Mouse (Mus musculus): ENCODE results near the gene Gm9747. TPM values are rescaled to one million over a fixed set of nuclear protein-coding genes. Genes with fewer than 3 reads are reported as not detected.

The Gm9747 gene
- polyA plus RNA-seq, 1 experiment: not detected

- DNase-seq (ENCODE audit: low read depth in 1 of 2, low spot score in 2 of 2): no peak
- Histone ChIP-seq H3K36me3 (ENCODE audit: control insufficient read depth, insufficient read depth, low read length) (no peaks in the 10 kb centered on the region), H3K27me3 (ENCODE audit: control insufficient read depth, insufficient read depth, low read length) (no peaks in the 10 kb centered on the region), H3K4me1 (ENCODE audit: control insufficient read depth, insufficient read depth, insufficient read length) (no peaks in the 10 kb centered on the region), H3K4me3 (ENCODE audit: extremely low read depth, insufficient read depth, insufficient read length) (no peak overlapping the region), H3K27ac (ENCODE audit: insufficient read depth, low read length) (no peak overlapping the region)
- WGBS: 86% methylated on average over 9 of the region's 9 CpGs
- TF ChIP-seq CTCF (IDR thresholded peaks at IDR 0.05; ENCODE audit: extremely low read depth, insufficient read depth, insufficient read length, insufficient replicate concordance): no peak
- no peak for TF ChIP-seq POLR2A (IDR thresholded peaks at IDR 0.05; ENCODE audit: low read depth, low read length)
These were observed 21.0 kb downstream of the Gm9747 start for GRCm38 (mm10) chr1:82253789-82254445.

DNA sequence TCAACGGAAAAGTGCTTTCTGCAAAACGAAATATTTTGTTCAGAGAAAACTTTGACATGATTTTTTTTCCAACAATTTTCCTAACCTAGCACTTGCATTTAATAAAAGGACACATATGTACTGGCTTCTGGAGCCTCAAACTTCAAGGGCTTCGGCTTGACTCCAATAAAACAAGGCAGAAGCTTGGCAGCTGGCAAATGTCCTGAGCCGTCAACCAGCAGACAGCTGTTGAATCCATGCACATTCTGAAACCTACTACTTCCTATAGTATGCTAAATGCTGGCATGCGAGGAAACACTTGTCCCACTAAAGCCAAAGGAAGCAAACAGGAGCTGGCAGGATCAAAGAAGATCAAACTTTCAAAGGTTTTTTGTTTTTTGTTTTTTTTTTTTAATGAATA is 24.5 kb downstream of the Gm9747 start:
- DNase-seq (ENCODE audit: low read depth in 1 of 2, low spot score in 2 of 2): no peak
- 67% methylated on average over 5 of the region's 5 CpGs for WGBS
- H3K4me1 ChIP-seq (ENCODE audit: control insufficient read depth, insufficient read depth, insufficient read length): no peaks in the 10 kb centered on the region
- H3K36me3 ChIP-seq (ENCODE audit: control insufficient read depth, insufficient read depth, low read length): no peaks in the 10 kb centered on the region
- H3K27ac ChIP-seq (ENCODE audit: insufficient read depth, low read length): no peak overlapping the region
- H3K4me3 ChIP-seq (ENCODE audit: extremely low read depth, insufficient read depth, insufficient read length): no peak overlapping the region
- TF ChIP-seq CTCF (IDR thresholded peaks at IDR 0.05; ENCODE audit: extremely low read depth, insufficient read depth, insufficient read length, insufficient replicate concordance): no peak
- no peak for TF ChIP-seq POLR2A (IDR thresholded peaks at IDR 0.05; ENCODE audit: low read depth, low read length)
- H3K27me3 ChIP-seq (ENCODE audit: control insufficient read depth, insufficient read depth, low read length): no peaks in the 10 kb centered on the region

- no peak overlapping the region for H3K4me3 ChIP-seq (ENCODE audit: extremely low read depth, insufficient read depth, insufficient read length)
- no peaks in the 10 kb centered on the region for H3K36me3 ChIP-seq (ENCODE audit: control insufficient read depth, insufficient read depth, low read length)
- no peak overlapping the region for H3K27ac ChIP-seq (ENCODE audit: insufficient read depth, low read length)
- WGBS: 78% methylated on average over 7 of the region's 7 CpGs
- no peaks in the 10 kb centered on the region for H3K4me1 ChIP-seq (ENCODE audit: control insufficient read depth, insufficient read depth, insufficient read length)
- no peaks in the 10 kb centered on the region for H3K27me3 ChIP-seq (ENCODE audit: control insufficient read depth, insufficient read depth, low read length)
- TF ChIP-seq CTCF (IDR thresholded peaks at IDR 0.05; ENCODE audit: extremely low read depth, insufficient read depth, insufficient read length, insufficient replicate concordance) (no peak), POLR2A (IDR thresholded peaks at IDR 0.05; ENCODE audit: low read depth, low read length) (no peak)
- DNase-seq (ENCODE audit: low read depth in 1 of 2, low spot score in 2 of 2): no peak
These were observed 25.4 kb downstream of the Gm9747 start for GRCm38 (mm10) chr1:82258331-82258730.

DNA sequence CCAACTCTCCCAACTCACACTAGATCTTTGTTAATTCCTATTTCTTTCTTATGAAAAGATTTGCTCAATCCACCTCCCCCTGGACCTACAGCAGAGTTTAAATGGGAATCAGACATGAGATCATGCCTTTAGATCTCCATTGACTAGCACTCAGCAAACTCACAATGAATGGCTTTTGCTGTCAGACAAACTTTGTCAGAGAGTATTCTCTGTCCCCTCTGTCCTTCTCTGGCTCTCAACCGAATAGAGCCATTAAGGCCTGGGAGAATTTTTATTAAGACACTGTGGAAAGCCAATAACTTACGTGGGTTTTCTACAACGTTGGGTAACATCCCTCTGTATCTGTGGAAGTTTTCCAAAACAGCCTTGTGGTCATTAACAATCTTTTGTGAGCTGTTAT is 27.1 kb downstream of the Gm9747 start:
- DNase-seq (ENCODE audit: low read depth in 1 of 2, low spot score in 2 of 2): no peak
- 76% methylated on average over 3 of the region's 3 CpGs for WGBS
- Histone ChIP-seq H3K36me3 (ENCODE audit: control insufficient read depth, insufficient read depth, low read length) (no peaks in the 10 kb centered on the region), H3K4me3 (ENCODE audit: extremely low read depth, insufficient read depth, insufficient read length) (no peak overlapping the region), H3K27me3 (ENCODE audit: control insufficient read depth, insufficient read depth, low read length) (no peaks in the 10 kb centered on the region), H3K27ac (ENCODE audit: insufficient read depth, low read length) (no peak overlapping the region), H3K4me1 (ENCODE audit: control insufficient read depth, insufficient read depth, insufficient read length) (no peaks in the 10 kb centered on the region)
- TF ChIP-seq CTCF (IDR thresholded peaks at IDR 0.05; ENCODE audit: extremely low read depth, insufficient read depth, insufficient read length, insufficient replicate concordance): no peak
- no peak for TF ChIP-seq POLR2A (IDR thresholded peaks at IDR 0.05; ENCODE audit: low read depth, low read length)

DNA sequence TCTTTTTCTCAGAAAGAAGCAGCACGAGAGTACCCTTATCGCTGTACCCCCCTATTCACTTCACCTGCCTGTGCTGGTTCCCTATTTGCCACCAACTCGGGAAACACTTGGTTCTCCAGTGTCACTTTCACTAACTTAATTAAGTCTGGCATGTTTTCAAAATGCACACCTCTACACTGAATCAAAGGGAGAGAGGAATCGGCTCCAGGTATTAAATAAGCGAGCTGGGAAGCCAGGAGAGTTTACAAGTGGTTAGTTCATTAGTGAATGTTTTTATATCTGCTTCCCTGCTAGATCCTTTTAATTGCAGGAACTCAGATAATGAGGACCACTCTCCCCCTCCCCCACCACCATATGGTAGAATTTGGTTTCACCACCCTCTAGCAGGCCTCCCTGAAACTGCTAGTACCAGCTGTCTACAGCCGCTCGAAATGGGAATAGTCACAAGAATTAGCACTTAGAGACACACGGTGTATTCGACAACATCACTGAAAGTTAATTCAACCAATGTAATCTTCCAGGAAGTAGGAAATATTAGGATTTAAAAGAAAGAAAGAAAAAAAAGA is 28.2 kb downstream of the Gm9747 start:
- TF ChIP-seq CTCF (IDR thresholded peaks at IDR 0.05; ENCODE audit: extremely low read depth, insufficient read depth, insufficient read length, insufficient replicate concordance) (no peak), POLR2A (IDR thresholded peaks at IDR 0.05; ENCODE audit: low read depth, low read length) (no peak)
- H3K27me3 ChIP-seq (ENCODE audit: control insufficient read depth, insufficient read depth, low read length): no peaks in the 10 kb centered on the region

GRCm38 (mm10) chr1:82261638-82262037 is 28.7 kb downstream of the Gm9747 start:
- WGBS: 80% methylated on average over 5 of the region's 5 CpGs
- Histone ChIP-seq H3K36me3 (ENCODE audit: control insufficient read depth, insufficient read depth, low read length) (no peaks in the 10 kb centered on the region), H3K4me3 (ENCODE audit: extremely low read depth, insufficient read depth, insufficient read length) (no peak overlapping the region), H3K4me1 (ENCODE audit: control insufficient read depth, insufficient read depth, insufficient read length) (no peaks in the 10 kb centered on the region), H3K27me3 (ENCODE audit: control insufficient read depth, insufficient read depth, low read length) (no peaks in the 10 kb centered on the region), H3K27ac (ENCODE audit: insufficient read depth, low read length) (no peak overlapping the region)
- TF ChIP-seq CTCF (IDR thresholded peaks at IDR 0.05; ENCODE audit: extremely low read depth, insufficient read depth, insufficient read length, insufficient replicate concordance) (no peak), POLR2A (IDR thresholded peaks at IDR 0.05; ENCODE audit: low read depth, low read length) (no peak)
- no peak for DNase-seq (ENCODE audit: low read depth in 1 of 2, low spot score in 2 of 2)

More for the DNA sequence above, 28.2 kb downstream of the Gm9747 start:
- no peak for DNase-seq (ENCODE audit: low read depth in 1 of 2, low spot score in 2 of 2)
- no peaks in the 10 kb centered on the region for H3K36me3 ChIP-seq (ENCODE audit: control insufficient read depth, insufficient read depth, low read length)
- H3K4me3 ChIP-seq (ENCODE audit: extremely low read depth, insufficient read depth, insufficient read length): no peak overlapping the region
- no peak overlapping the region for H3K27ac ChIP-seq (ENCODE audit: insufficient read depth, low read length)
- WGBS: 69% methylated on average over 9 of the region's 9 CpGs
- no peaks in the 10 kb centered on the region for H3K4me1 ChIP-seq (ENCODE audit: control insufficient read depth, insufficient read depth, insufficient read length)

DNA sequence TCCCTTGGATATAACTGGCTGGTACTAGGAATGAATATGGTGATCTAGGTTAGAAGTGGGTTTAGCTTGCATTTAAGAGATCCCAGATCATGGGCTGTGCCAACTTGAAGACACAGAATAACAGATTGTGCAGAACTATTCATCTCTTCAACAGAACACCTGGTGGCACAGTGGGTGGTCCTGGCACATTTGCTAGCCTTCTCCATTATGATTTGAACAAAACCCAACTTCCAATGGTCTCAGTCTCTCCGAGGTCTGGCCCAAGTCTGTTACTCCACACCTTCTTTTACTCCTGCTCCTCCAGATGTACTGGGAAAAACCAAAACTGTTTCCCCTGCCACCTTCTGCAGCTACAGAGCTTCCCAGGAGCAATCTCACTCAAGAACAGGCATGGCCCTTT is 29.4 kb downstream of the Gm9747 start:
- Histone ChIP-seq H3K27ac (ENCODE audit: insufficient read depth, low read length) (no peak overlapping the region), H3K4me1 (ENCODE audit: control insufficient read depth, insufficient read depth, insufficient read length) (no peaks in the 10 kb centered on the region), H3K36me3 (ENCODE audit: control insufficient read depth, insufficient read depth, low read length) (no peaks in the 10 kb centered on the region), H3K27me3 (ENCODE audit: control insufficient read depth, insufficient read depth, low read length) (no peaks in the 10 kb centered on the region), H3K4me3 (ENCODE audit: extremely low read depth, insufficient read depth, insufficient read length) (no peak overlapping the region)
- WGBS: 89% methylated on average over 1 of the region's 1 CpGs
- no peak for DNase-seq (ENCODE audit: low read depth in 1 of 2, low spot score in 2 of 2)
- TF ChIP-seq CTCF (IDR thresholded peaks at IDR 0.05; ENCODE audit: extremely low read depth, insufficient read depth, insufficient read length, insufficient replicate concordance) (no peak), POLR2A (IDR thresholded peaks at IDR 0.05; ENCODE audit: low read depth, low read length) (no peak)

Measured in spleen, adult 2 months (tissue).